Mouse (Mus musculus) left cerebral cortex, postnatal 4 days (tissue): ENCODE results near the gene Adgrb3. TPM values are rescaled to one million over a fixed set of nuclear protein-coding genes. Genes with fewer than 3 reads are reported as not detected.
"Not testable (repeated sequence)": the region's sequence is repeated elsewhere in the genome, so short reads cannot be mapped to it uniquely, and the experiment has no call there.

Experiments used
- DNase-seq: peaks from one replicate; pipeline ENCODE4 v3.0.0-alpha.2; 2022
- intact Hi-C: fragments of 180-260 bp; cut with DNase I; formaldehyde crosslinking; loops from one replicate; pipeline ENCODE4 v1.15.1; 2025
- total RNA-seq, 2 experiments: library from RNA; stranded (reverse); gene quantifications; 2 replicates each; pipeline ENCODE4 v1.2.3; 2021

The Adgrb3 gene
- total RNA-seq, 2 experiments from 2014 or later: 152 to 155 TPM

DNA sequence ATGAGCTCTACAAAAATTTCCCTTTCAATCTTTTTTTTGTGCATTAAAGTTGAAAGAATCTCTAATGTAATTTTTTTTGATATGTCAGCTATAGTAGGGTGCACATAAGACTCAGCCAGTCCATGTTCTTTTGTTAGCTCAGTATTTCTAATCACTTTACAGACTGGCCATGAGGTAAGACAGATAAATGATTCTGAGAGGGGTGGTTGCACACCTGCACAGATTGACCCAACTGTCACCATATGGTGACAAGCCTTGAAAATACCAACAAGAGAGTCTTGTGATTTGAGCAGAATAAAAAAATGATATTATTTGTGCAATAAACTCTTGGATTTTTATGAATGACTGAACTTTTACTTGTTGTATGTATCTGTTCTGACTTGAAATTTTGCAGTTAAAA is 74.2 kb downstream of the Adgrb3 start:
- intact Hi-C loops: no loop called here

DNA sequence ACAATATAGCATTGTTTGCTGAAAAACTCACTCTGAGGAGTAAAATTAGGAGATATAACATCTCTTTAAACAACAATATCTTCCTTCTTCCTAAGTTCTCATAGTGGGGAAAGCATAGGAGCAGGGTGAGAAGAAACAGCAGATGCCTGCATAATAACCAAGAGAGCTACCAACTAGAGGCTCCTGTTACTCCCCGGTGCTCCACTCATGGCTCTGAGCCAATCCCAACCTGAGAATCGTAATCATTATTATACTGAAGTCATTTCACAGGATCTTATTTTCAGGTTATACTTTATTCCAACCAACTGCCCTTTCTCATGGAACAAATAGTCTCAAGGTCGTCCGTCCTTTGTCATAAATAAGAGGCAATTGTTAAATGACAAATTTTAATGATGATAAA is 75.0 kb downstream of the Adgrb3 start:
- peak; percentile 36 for DNase-seq
- intact Hi-C loops: no loop called here

More for the DNA sequence above, 74.2 kb downstream of the Adgrb3 start:
- no peak for DNase-seq

DNA sequence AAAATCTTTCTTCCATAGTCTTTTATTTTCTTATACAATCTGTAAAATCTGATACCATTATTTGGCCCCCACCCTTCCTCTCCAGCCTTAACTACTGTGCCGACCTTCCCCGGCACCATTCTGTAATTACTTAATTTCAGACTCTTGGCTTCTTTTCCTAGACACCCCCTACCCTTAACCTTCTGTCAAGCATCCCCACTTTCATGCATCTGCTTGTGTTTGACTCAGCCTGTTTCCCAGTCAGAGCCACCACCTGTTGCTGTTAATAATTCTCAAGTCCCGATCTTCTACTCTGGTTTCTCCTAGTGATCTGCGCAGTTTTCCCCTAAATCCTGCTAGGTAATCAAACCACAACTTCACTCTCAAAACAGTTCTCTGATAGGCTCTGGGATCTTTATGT is 83.9 kb downstream of the Adgrb3 start:
- peak; percentile 45 for DNase-seq
- intact Hi-C loops: no loop called here

DNA sequence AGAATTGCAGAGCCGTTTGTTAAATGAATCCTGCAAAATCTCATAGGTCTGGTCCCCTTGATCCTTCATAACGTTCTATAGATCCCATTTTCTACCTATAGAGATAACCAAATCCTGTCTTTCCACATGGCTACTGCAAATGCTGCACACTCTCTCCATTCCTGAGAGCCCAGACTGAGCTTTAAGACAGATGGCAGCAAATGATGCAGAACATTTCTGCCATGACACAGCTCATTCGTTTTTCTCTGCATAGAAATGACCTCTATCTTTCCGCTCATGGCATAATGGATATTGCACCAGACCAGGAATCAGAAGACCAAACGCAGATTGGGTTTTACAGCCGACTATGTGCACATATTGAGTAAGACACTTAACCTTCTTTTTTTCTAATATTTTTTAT is 84.8 kb downstream of the Adgrb3 start:
- intact Hi-C loops: no loop called here
- DNase-seq: peak; percentile 14

DNA sequence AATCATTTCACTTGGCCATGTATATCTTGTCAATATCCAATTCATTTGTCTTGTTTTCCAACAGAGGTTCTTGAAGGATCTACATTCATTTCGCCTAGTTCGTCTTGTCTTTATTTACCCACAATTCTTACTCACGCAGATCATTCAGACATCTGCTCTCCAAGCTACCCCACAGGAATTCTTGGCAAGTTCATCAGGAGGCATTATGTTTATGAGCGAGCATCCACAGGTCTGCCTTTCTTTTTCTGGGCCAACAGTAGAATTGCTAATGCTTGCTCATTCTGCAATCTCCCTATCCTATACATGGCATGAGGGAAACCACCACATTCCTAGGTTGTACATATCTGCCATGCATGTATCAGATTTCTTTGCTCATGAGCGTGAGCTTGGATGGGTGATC is 99.7 kb downstream of the Adgrb3 start:
- DNase-seq: no peak
- intact Hi-C loops: no loop called here

DNA sequence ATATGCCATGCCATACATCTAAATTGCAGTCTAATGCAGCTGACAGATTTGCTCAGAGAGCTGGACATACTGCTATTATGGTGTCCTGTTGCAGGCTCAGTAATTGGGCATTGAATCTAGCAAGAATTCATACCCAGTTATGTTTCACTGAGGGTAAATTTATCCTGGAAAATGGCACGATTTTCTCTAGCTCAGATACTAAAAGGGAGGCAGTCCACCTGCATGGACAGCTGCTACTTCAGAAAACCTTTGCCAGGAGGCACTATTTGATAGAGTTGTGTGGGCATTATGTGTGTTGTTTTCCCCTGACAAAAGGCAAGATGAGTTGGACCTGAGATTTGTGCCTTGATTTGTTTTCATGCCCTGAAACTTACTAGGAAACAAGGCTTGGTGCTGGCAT is 118.0 kb downstream of the Adgrb3 start:
- intact Hi-C loops: no loop called here
- DNase-seq: no peak

DNA sequence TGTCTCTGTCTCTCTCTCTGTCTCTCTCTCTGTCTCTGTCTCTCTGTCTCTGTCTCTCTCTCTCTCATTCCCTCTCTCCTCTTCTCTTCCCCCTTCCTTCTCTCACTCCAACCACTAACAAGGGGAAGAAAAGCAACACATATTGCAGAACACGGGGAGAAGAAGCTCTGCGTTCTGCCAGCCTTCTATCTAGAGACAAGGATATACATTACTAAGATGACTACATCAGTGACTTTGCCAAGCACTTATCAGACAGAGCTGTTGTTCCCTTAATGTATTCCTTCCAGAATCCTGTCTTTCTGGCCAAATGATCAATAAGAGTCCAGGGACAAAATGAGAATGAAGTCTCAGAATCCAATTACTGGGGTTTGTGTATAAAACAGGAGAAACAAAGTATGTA is 123.2 kb downstream of the Adgrb3 start:
- DNase-seq: no peak

DNA sequence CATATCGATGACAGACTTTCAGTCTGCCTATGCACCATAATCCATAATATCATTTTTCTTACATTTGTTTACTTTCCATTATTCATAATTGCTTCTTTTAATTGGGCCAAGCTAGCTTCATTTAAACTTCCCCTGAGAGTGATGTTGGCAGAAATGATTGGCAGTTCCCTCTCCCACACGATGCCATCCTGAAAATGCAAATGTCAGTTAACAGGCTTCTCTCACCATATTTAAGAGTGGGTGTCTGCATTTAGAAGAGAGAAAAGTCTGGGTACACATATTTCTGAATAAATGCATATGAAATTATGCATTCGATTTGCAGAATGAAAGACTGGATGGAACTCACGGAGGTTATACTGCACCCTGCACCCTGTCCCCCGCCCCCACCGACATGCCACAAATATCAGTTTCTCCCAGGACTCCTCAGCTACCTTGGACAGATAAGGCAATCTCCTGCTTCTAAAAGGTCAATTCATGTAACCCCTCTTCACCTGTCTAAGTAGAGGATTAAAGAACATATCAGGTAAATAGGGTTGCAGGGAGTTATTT is 130.7 kb downstream of the Adgrb3 start:
- intact Hi-C loops: no loop called here
- DNase-seq: no peak

More for the DNA sequence above, 123.2 kb downstream of the Adgrb3 start:
- intact Hi-C loops: no loop called here

DNA sequence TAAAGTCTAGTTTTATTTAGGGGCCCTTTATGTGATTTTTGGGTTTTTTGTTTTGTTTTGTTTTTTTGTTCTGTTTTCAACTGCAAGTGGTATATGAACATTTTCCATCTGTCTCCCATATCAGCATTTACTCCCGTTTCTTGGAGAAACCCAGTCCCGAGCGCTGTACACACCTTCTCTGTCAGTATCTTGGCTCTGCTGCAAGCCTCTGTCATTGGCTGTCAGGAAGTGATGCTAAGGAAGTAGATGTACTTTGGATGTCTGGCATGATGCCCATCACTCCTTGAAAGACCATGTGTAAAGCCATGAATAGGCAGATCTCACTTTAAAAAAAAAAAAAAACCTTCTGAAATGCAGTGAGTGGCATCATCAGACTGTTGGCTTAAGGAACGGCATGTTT is 132.3 kb downstream of the Adgrb3 start:
- intact Hi-C loops: no loop called here
- DNase-seq: peak; percentile 5

DNA sequence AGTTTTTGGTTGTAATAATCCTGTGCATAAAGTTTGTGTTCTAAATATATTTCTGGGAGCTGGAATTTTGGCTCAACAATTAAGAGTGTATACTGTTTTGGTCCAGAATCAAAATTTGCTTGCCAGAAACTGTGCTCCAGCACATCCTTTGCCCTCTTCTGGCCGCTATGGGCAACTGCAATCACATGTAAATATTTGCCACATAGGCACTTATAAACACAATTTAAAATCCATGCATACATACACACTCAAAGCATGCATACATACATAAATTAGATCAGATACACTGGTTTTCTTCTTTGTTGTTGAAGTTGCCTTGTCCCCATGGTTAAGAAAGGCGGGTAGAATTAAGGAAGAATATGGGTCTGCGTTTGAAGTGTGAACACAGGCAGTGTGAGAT is 132.7 kb downstream of the Adgrb3 start:
- intact Hi-C loops: no loop called here

DNA sequence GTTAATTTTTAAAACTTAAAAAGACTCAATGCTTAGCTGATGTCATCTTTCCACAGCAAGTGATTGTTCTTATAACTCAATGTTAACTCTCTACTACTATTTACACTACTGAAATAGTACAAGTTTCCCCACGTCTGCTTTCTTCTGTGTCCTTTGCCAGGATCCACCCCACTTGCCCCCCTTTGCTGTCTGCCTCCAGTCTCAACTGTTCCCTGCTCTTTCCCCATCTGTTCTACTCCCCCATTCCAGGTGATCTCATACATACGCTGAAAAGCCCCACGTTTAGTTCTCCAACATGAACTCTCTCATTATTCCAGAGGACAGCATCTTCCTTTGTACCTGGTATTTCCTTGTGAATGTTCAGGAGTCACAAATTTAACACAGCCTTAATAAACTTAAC is 147.4 kb downstream of the Adgrb3 start:
- intact Hi-C loops: no loop called here
- peak; percentile 5 for DNase-seq

More for the DNA sequence above, 132.7 kb downstream of the Adgrb3 start:
- peak; percentile 6 for DNase-seq

DNA sequence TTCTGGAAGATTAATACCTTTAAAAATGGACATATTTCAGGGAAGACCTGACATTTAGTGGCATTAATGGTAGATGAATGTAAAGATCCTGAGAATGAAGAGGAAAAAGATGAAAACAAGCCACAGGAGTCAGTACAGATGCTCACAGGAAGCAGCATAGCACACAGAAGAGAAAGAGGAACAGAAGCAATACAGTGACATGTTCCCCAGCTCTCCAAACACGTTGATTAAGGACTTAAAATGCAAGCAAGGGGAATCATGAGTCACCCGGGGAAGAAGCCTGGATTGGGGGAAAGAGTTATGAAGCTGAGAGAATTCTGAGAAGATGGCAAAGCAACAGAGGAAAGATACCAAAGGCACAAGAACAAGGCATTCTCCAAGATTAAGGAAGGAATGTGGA is 149.9 kb downstream of the Adgrb3 start:
- DNase-seq: no peak
- intact Hi-C loops: no loop called here

DNA sequence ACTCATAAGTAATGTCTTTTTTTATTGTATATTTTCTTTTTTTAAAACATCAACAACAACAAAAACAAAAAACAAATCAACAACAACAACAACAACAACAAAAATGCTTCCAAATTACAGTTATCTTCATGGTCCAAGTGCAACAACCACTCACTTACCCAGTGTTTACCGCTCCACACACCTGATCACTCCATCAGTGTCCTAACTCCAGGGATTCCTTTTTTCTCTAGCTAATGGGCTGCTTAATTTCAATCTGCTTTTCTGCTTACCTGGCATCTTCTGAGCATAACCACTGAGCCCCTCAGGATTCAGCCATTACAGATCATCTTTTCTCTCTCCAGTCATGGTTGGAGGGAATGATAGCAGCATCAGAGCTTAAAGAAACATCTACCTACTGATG is 176.8 kb downstream of the Adgrb3 start:
- intact Hi-C loops: no loop called here
- no peak for DNase-seq

DNA sequence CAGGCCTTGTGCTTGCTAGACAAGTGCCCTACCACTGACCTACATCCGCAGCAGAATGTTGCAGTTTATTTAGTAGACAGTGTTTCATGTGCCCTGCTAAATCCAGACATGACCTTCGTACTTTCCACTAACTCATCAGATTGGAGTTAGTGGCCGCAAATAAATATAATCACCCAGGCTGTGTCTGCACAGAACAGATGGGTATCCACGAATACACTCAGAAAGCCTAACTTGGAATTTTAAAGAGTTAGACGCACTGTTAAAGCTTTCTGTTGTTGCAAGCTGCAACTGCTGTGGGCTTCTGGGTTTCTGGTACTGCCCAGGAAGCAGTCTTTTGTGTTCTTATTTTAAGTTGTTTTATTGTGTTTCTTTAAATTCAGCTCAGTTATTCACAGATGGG is 185.3 kb downstream of the Adgrb3 start:
- intact Hi-C loops: no loop called here
- no peak for DNase-seq

DNA sequence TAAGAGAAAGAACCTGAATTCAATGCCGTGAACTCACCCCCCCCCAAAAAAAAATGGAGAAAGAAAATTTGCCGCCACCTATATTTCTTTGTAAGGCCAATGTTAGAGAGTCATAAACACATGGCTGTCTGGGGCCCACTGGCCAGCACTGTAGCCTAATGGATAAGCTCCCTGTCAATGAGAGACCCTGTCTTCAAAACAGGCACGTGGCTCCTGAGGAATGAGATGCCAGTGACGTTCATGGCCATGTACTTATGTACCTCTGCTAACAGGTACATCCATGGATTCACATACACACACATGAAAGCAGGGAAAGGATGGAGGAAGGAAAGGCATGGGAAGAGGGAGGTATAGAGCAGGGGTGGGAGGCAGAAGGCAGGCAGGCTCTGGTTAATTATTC is 208.0 kb downstream of the Adgrb3 start:
- intact Hi-C loops: no loop called here
- DNase-seq: no peak

DNA sequence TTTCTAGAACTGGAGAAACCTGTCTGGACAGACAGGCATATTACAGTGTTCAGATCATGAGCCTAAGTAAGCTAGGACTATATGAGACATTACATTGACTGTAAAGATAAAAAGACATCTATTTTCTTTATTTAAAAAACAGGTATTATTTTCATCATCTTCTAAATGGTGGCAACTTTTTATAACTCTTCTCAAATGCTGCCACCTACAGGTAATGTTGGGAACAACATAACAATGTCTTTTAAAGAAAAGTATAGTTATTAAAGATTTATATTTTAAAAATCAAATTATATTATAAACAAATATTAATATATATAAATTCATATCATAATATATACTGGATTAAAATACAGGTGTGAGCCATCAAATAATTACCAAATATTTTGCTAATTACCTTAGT is 212.6 kb downstream of the Adgrb3 start:
- no peak for DNase-seq
- intact Hi-C loops: loop anchor here (10.0 kb wide), 1 partner anchor 208 kb away; the partner anchor contains the start of gene Adgrb3

DNA sequence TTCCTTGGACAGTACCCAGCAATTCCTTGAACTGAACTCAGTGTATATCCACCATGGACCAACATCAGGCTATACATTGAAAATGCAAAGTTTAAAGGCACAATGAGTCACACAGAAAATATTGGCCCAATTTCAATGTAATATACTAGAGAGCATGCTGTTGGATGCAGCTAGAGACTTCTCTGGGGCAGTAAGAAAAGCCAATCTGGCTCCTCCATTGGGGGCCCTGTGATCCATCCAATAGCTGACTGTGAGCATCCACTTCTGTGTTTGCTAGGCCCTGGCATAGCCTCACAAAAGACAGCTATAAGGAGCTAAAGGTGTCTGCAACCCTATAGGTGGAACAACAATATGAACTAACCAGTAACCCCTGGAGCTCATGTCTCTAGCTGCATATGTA is 218.7 kb downstream of the Adgrb3 start:
- intact Hi-C loops: loop anchor here (10.0 kb wide), 1 partner anchor 214 kb away; the partner anchor contains the start of gene Adgrb3
- DNase-seq: not testable (repeated sequence)

DNA sequence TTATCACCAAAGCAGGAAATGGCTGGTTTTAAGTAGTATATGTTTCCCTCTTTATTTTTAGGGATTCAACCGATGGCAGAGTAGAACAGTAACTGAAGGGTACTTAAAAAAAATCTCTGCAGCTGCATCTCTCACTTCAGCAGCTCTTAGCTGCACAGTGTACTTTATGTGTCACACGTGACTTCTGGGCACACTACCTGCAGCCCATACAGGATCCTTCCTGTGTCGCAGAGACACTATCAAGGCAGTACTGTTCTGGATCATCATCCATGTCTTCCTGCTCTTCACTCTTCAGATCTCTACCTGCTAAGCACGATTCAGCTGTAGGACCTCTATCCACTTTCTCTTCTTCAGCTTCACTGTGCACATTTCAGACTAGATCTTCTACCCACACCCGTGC is 230.6 kb downstream of the Adgrb3 start:
- intact Hi-C loops: no loop called here
- DNase-seq: no peak

DNA sequence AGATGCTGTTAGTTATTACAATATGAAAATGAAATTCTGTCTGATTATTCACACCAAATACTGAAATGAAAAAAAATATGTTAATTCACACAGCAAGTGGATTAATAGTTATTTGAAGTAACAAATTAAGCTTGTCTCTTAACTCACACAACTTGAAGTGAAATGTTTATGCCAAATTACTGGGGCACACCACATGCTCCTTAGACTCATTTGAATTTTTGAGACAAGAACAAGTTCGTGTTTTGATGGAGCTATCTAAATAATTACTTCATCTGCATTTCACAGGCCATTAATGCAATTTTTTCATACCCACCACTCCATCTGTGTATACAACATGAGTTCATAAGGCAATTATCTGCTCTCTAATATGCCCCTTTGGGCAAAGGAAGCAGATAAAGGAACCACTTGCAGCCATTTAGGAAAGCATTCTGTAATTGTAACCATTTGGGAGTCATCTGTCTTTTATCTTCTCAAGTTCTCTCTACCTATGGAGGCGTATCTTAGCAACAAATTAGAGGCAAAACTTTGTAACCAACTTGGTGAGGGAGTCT is 240.9 kb downstream of the Adgrb3 start:
- no peak for DNase-seq
- intact Hi-C loops: no loop called here

DNA sequence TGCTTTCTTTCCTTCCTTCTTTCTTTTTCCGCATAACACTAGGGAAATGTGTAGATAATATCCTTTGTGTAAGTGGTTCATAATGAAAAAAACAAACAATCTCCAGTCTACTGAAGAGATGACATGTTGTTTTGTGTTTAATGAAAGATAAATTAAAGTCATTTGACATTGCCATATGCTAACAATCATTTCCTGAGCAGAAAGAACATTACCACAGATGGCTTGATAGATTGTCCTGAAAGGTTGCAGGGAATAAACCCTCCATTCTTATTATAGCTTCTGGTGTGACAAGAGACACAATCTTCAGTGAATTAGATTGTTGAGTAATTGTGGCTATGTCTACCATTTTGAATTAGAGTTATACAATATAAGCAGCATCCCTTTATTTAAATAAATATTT is 247.8 kb downstream of the Adgrb3 start:
- intact Hi-C loops: no loop called here
- DNase-seq: no peak

DNA sequence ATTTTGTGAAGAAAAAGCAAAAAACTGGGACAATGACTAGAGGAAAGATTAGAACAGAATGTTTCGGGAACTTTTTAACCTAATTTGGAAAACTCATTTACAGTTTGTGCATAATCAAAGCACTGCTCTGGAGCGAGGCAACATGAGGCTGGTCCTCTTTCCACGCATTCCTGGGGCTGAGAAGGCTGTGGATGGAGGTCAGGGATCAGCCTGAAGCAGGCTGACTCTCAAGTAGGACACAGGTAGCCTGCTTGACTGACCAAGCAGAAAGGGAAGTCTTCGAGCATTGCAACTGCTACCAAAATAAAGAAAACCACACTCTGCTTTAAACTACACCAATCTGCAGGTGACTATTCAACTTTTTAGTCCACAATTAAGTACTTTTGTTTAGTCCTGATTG is 251.7 kb downstream of the Adgrb3 start:
- intact Hi-C loops: no loop called here

DNA sequence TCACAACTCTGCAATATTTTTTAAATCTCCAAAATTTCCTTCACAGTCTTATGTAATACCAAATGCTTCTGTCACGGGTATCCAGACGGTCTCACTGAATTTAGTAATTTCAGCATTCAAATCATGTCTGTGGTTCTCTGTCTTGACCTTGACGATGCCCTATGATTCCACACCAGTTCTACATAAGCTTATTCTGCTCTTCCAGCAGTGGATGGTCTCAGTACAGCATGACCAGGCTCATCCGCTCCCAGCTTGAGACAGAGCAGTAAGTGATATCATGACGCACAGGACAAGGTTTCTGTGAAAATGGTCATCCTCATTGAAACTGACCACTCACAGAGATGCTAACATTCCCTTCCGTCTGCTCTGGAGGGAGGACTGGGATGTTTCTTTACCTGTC is 252.9 kb downstream of the Adgrb3 start:
- intact Hi-C loops: no loop called here
- DNase-seq: no peak

More for the DNA sequence above, 251.7 kb downstream of the Adgrb3 start:
- DNase-seq: no peak

DNA sequence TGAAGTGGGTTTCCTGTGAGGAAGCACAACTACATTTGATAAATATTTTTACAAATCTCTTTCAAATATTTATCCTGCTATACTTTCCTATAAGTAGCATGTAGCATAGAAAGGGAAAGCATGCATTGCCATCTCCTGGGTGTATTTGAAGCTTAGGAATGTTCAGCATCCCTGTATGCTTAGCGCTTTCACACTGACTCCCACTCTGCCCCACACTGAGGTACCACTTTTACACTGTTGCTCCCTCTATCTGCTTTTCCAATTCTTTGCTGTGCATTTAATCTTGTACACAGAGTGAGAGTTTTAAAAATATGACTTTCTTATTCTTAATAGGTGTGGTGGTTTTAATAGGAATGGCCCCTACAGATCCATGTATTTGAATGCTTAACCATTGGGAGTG is 261.4 kb downstream of the Adgrb3 start:
- no peak for DNase-seq
- intact Hi-C loops: no loop called here
